Mouse (Mus musculus): Measurements from ENCODE around the gene Azin2.

Azin2 gene

GRCm38 (mm10) chr4:128896667-128897066, 65.6 kb downstream of the Azin2 start:
- DNase-seq (ENCODE audit: low read depth, low spot score) = no peak

GRCm38 (mm10) chr4:128895841-128896240, 66.4 kb downstream of the Azin2 start:
- no peak for DNase-seq (ENCODE audit: low read depth, low spot score)

GRCm38 (mm10) chr4:128894112-128894511, 68.1 kb downstream of the Azin2 start:
- DNase-seq (ENCODE audit: low read depth, low spot score) = no peak

GRCm38 (mm10) chr4:128892188-128892587, 70.1 kb downstream of the Azin2 start:
- no peak for DNase-seq (ENCODE audit: low read depth, low spot score)

- no peak for DNase-seq (ENCODE audit: low read depth, low spot score)
Observed at GRCm38 (mm10) chr4:128891746-128892145, 70.5 kb downstream of the Azin2 start.

- DNase-seq (ENCODE audit: low read depth, low spot score) = no peak
Observed at GRCm38 (mm10) chr4:128891157-128891556, 71.1 kb downstream of the Azin2 start.

- DNase-seq (ENCODE audit: low read depth, low spot score) = no peak
Observed at GRCm38 (mm10) chr4:128889752-128890630, 72.3 kb downstream of the Azin2 start.

GRCm38 (mm10) chr4:128888436-128888990, 73.7 kb downstream of the Azin2 start:
- DNase-seq (ENCODE audit: low read depth, low spot score) = no peak

- DNase-seq (ENCODE audit: low read depth, low spot score) = no peak
Observed at GRCm38 (mm10) chr4:128887641-128888091, 74.6 kb downstream of the Azin2 start.

GRCm38 (mm10) chr4:128887026-128887425, 75.2 kb downstream of the Azin2 start:
- DNase-seq (ENCODE audit: low read depth, low spot score) = no peak

GRCm38 (mm10) chr4:128886571-128886970, 75.7 kb downstream of the Azin2 start:
- DNase-seq (ENCODE audit: low read depth, low spot score) = no peak

GRCm38 (mm10) chr4:128885540-128885939, 76.7 kb downstream of the Azin2 start:
- DNase-seq (ENCODE audit: low read depth, low spot score) = no peak

- DNase-seq (ENCODE audit: low read depth, low spot score) = no peak
Observed at GRCm38 (mm10) chr4:128884711-128885095, 77.5 kb downstream of the Azin2 start.

- DNase-seq (ENCODE audit: low read depth, low spot score) = peak; percentile 92
Observed at GRCm38 (mm10) chr4:128883801-128884710, 78.2 kb downstream of the Azin2 start.

GRCm38 (mm10) chr4:128883379-128883781, 78.9 kb downstream of the Azin2 start, which contains the start of gene Trim62:
Gene Trim62 (plus strand): TSS chr4:128883580.
- DNase-seq (ENCODE audit: low read depth, low spot score) = peak; percentile 82

Measured in A20 (cell line).